Mouse (Mus musculus) cerebellum, postnatal 25 days (tissue): ENCODE results near the gene Nme7.
A peak's percentile ranks its signal among the peaks of the same experiment; 100 is the strongest.

ENCODE experiments used
- DNase-seq, 2 experiments: peaks; one replicate each; pipeline ENCODE4 v3.0.0; 2021; ENCODE audit warnings: mixed read lengths in 2 of 2

The Nme7 gene

GRCm38 (mm10) chr1:164303821-164304220 is at the start of gene Nme7:
TSS of gene Nme7 (plus strand) at chr1:164304121.
- DNase-seq = no peak

GRCm38 (mm10) chr1:164254836-164255235 is 49.1 kb upstream of the Nme7 start:
- no peak for DNase-seq

DNA sequence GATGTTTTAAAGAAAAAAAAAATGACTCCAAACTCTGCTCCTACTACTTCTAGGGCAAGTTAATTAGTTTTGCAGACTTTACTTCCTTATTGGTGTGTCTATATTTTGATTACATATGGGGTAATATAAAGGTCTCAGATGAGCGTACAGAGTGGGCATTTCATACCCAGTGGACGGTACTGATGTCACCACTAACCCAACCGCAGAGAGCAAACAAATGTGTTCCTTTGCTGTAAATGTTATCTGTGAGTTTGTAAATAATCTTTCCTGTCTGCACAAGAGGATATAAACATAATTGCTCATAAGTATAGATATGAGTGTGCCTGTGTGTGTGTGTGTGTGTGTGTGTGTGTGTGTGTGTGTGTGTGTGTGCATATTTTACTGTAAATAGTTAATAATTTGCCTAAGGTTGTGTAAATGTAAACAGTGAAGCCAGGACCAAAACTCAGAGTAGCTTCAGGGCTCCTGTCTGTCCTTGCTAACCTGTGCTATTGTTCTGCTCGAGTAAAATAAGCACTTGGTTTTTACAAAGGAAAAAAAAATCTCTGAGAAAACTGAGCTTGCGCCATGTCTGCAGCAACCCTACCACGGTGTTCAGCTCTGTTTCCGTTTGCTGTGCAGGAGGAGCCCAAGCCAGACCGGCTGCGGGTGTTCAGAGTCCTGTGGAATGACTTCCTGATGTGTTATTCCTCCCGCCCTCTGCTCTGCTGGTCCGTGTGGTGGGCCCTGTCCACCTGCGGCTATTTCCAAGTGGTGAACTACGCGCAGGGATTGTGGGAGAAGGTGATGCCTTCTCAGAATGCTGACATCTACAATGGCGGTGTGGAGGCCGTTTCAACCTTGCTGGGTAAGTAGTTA is 43.5 kb upstream of the Nme7 start:
- no peak for DNase-seq

DNA sequence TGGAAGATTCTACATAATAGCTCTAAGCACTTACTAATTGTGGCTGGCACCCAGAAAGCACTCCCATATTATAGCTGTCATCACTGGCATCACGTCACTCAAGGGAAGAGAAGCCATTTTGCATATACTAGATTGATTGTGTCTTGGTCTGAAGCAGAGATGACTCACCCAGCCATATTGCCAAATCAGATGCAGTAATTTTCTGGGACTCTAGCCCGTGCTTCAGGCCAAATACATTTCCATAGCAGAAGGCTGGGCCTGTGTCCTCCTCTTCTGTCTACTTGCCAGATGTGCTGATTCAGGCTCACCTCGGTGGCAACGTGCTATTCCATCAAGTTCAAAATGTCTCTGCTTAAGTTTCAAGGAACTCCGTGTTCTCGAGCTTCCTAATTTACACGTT is 42.4 kb upstream of the Nme7 start:
- no peak for DNase-seq

DNA sequence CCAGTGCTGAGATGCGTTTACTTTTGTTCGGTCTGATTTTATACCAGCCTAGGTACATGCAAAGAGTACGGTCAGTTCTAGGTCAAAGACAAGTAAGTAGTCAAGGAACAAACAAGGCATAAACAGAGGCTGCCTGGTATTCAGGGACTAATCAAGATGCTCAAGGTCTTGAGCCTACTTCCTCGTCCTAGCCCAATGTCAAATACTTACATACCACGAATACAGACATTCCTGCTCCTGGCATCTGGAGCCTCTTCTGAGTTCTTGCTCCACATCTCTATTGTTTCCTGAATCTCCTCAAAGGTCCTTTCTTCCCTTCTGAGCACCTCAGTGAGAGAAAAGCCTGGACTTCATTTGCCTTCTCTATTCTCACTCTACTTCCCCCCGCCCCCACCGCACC is 33.0 kb upstream of the Nme7 start:
- DNase-seq = no peak

GRCm38 (mm10) chr1:164273659-164274058 is 30.3 kb upstream of the Nme7 start:
- DNase-seq = no peak

DNA sequence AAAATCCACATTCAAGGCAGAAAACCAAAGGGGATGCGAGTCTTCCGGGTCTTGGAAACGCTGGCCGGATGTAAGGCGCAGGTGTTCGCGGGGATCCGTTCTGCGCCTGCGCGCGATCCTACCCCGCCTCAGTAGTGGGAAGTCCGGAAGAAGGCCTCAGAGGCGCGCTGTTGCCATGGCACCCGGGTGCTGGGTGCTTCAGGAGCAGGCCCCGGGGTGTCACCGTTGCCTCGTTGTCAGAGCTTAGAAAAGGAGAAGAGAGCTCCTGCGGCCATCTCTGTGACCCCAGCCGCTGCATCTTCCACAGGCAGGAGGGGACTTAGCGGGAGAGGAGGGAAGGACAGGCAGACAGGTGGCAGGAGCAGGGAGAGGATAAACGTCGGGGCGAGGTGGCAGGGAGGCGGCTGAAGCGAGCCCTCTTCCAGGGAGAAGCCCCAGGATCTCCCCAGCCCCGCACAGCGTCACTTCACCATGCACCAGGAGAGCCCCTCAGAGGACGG is 28.4 kb upstream of the Nme7 start, which contains the start of gene Ccdc181:
TSS of gene Ccdc181 (plus strand) at position 131 of the 500 bp plus-strand sequence.
- DNase-seq = peak; percentile 94 to 96

DNA sequence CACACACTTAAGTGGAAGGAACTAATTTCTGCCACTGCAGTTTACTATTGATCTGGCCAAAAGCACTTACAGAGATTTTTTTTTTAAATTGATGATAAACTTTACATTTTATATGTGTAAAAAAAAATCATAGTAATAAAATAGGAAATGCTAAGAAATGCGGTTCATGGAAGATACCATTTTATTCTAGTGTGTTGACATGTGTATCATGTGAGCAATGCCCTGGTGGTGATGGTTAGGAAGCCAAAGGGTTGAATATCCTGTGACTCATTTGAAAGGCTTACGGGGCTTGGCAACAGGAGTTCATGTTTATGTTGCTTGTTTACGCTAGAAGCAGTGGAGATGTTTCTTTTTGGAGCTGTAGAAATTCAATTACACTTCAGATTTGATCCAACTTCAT is 27.4 kb upstream of the Nme7 start:
- no peak for DNase-seq

DNA sequence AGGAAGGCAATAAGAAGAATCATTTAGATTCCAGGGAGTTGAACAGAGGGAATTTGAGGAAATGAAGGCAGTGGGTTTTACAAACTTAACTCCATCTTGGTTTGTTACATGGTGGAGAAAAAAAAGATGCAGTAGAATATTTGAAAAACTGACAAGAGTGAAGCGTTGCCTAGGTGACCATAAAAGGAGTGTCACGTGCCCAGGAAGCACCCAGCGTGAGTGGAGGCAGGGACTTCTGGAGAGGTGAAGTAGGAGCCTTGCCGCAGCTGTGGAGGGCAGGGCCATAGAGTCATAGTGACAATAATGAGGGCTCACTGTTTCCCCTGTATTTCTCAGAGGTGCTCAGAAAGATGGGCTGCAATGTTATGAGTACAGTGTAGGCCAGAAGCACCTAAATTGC is 24.6 kb upstream of the Nme7 start:
- no peak for DNase-seq

DNA sequence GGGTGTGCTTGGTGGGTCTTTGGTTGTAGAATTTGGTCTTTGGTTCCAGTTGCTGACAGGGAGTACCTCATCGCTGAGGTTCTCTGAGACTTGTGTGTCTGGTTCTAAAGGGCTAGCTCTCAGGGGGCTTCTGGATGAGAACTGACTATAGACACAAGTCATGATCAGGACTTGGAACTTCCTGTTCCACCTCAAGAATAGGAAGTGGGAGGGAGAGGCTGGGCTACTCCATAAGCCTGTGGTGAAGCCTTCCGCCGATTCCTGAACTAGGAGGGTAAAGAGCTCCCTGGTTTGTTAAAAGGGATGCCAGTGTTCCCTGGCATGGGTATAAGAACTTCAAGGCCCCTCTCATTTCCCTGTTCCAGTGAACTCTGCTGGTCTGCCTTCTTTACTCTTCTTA is 19.9 kb upstream of the Nme7 start:
- no peak for DNase-seq

DNA sequence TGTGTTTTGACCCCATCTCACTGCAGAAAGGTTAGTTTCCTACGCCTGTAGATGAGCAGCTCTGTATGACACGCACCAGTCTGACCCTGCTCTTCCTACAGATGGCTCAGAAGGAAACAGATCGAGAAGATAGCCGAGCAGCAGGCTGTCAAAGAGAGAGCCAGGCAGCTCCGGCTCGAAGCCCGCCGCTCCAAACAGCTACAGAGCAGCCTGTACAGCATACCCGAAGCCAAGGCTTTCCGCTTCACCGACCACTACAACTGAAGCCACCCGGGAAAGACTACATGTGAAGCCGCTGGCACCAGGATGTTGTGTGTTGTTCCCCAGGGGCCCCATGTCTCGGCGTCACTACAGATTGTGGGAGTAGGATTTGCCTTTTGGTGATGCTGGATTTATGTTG is 16.5 kb upstream of the Nme7 start:
- peak; percentile 80 to 85 for DNase-seq

- no peak for DNase-seq
Observed at GRCm38 (mm10) chr1:164292040-164292439, 11.9 kb upstream of the Nme7 start.

DNA sequence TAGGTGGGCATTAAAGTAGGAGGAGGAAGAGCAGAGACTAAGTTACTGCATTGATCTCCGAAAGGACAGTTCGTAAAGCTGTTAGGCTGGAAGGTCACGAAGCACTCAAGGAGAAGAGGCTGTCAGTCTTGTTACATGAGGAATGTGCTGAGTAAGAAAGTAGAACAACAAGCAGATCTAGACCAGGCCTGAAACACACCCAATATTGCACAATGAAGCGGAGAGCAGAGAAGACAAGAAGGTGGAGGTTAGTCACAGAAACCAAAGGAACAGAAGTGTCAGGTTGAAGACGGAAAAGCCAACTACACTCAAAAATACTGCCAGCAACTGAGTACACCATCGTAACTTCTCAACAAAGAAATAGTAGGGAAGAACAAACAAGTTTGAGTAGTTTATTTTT is 9.8 kb upstream of the Nme7 start:
- DNase-seq = no peak

GRCm38 (mm10) chr1:164296473-164296872 is 7.4 kb upstream of the Nme7 start:
- no peak for DNase-seq

DNA sequence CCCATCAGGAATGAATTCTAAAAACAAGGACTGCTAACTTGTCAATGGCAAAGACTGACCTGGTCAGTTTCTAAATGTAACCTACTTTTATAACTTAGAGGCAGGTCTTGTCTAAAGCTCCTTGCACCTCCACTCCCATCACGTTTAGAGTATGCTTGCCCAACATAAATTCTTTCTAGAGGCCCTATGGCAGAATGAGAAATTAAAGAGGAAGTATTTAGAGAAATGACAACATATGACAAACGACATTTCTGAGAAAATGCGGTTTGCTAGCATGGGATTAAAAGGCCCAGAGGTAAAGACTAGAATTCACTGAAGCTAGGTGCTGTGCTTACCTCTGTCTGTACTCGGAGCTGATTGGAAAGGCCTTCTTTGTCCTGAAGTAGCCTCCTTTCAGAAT is 2.0 kb upstream of the Nme7 start:
- no peak for DNase-seq

DNA sequence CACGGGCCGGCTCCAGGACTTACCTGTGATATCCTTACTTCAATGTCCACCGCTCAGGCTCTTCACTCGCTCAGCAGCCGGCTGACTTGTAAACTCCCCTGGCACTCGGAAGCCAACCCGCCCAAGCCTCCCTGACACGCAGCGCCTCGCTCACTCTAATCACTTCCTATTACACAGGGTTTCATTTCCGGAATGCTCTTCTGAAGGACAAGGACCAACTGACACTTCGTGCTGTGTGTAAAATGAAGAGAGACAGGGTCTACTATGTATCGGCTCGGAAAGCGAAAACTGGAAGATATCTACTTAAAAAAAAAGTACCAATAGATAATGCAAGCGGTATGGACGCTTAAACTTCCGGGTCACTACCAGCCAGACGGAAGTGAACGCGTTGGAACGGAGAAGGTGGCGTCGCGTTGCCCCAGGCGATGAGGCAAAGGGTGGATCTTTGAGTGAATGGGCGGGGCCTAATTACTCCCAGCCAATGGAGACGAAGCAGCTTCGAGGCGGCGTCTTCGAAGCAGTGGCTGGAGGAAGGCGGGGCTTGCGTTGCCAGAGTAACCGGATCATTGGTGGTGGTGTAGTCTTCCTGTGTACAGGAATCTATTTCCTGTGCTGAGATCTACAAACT is 3.3 kb downstream of the Nme7 start, which contains the start of gene Blzf1:
TSS of gene Blzf1 (minus strand) at position 366 of the 628 bp plus-strand sequence.
- DNase-seq = peak; percentile 92 to 98

- no peak for DNase-seq
Observed at GRCm38 (mm10) chr1:164307922-164308321, 4.0 kb downstream of the Nme7 start.

DNA sequence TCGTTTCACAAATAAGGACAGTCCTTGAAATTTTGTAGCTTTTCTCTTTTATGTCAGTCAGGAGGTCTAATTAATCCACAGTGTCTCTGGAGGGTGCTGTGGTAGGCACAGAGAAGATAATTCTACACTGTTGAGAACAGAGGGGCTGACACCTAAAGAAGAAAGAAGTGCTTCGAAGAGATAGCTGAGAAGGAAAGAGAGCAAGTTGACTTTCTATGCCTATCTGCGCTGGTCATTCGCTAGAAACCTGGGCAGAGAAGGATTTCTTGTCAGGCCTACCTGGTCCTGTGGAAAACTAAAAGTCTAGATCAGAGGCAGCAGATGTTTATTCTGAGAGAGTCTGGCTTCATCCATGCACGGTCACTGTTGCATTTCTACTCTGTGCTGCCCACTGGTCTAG is 10.2 kb downstream of the Nme7 start:
- no peak for DNase-seq

- peak; percentile 33 to 61 for DNase-seq
Observed at GRCm38 (mm10) chr1:164315266-164315665, 11.3 kb downstream of the Nme7 start.

- DNase-seq = peak; percentile 78 to 89
Observed at GRCm38 (mm10) chr1:164316697-164317096, 12.8 kb downstream of the Nme7 start.

DNA sequence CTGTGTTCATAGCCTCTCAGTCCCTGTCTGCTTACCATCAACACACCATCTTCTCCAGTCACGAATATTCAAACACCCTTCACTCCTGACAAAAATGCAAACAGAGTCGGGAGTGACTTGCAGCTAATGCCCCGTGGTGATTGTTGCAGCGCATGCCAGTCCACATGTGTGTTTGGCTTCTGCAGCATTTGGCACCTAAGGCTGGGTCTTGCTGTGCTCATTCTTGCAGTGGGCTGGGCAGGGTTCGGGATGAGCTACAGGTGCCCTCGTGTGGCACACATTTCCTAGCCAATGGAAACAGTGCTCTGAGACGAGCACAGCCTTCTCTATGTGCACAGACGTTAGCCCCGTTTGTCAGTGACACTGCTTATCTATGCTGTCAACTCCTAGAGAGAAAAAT is 13.3 kb downstream of the Nme7 start:
- DNase-seq = no peak

DNA sequence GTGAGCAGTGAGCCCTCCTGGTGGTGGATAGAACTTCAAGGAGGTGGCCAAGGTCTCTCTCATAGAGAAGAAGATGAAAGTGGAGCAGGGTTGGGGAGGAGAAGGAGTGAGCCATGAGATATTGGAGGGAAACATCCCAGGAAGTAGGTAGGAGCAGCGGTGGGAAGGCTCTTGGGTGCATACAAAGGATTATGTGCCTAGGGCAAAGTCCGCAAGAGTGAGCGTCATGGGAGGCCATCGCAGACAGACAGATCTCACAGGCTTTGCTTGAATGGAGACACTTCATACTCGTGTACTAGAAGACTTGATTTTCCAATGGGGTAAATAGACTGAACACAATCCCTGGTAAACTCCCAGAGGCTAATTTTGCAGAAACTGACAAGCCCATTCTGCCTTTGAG is 14.6 kb downstream of the Nme7 start:
- DNase-seq = no peak

GRCm38 (mm10) chr1:164319542-164320140 is 15.7 kb downstream of the Nme7 start:
- no peak for DNase-seq

GRCm38 (mm10) chr1:164320731-164321130 is 16.8 kb downstream of the Nme7 start:
- no peak for DNase-seq
